Mouse (Mus musculus) MEL (cell line): ENCODE results near the gene Bnipl. TPM values are rescaled to one million over a fixed set of nuclear protein-coding genes. Genes with fewer than 3 reads are reported as not detected.

ENCODE experiments used
- DNase-seq: peaks from one replicate; pipeline ENCODE4 v3.0.0; 2011; ENCODE audit warnings: low read depth, low spot score
- H3K27ac ChIP-seq: 2 replicates; pipeline ENCODE4 v1.5.1; 2012; ENCODE audit warnings: low read depth, mild to moderate bottlenecking, control low read depth, low read length, moderate library complexity; ENCODE audit not compliant: control insufficient read depth
- H3K27me3 ChIP-seq, 2 experiments: fragments of 150-350 bp in 1 of 2; sonication (generic) in 1 of 2; 2 replicates each; pipeline ENCODE4 v1.6.1; 2012; ENCODE audit warnings: low read length in 2 of 2, mild to moderate bottlenecking in 2 of 2, improper control_type of control experiment in 1 of 2, moderate library complexity in 1 of 2; ENCODE audit not compliant: insufficient read depth in 2 of 2, control insufficient read depth in 1 of 2
- H3K36me3 ChIP-seq, 2 experiments: 2 replicates each; pipeline ENCODE4 v1.6.1; 2012 to 2014; ENCODE audit warnings: low read length in 2 of 2, improper control_type of control experiment in 1 of 2, inconsistent platforms in 1 of 2, mild to moderate bottlenecking in 1 of 2; ENCODE audit not compliant: insufficient read depth in 2 of 2, control insufficient read depth in 1 of 2
- H3K4me1 ChIP-seq, 2 experiments: fragments of 150-350 bp in 1 of 2; sonication (generic) in 1 of 2; 2 replicates each; pipeline ENCODE4 v1.6.1; 2012; ENCODE audit warnings: low read length in 2 of 2, improper control_type of control experiment in 1 of 2, mild to moderate bottlenecking in 1 of 2; ENCODE audit not compliant: insufficient read depth in 2 of 2, control insufficient read depth in 1 of 2
- H3K4me3 ChIP-seq, 2 experiments: fragments of 150-350 bp in 1 of 2; sonication (generic) in 1 of 2; 2 replicates each; pipeline ENCODE4 v1.5.1; 2012; ENCODE audit warnings: low read depth in 2 of 2, low read length in 2 of 2, mild to moderate bottlenecking in 2 of 2, moderate library complexity in 2 of 2, control low read depth in 1 of 2, improper control_type of control experiment in 1 of 2; ENCODE audit not compliant: control insufficient read depth in 1 of 2, insufficient read depth in 1 of 2
- H3K79me2 ChIP-seq: 2 replicates; pipeline ENCODE4 v1.6.1; 2012; ENCODE audit warnings: mild to moderate bottlenecking, low read length, moderate library complexity; ENCODE audit not compliant: control insufficient read depth, poor library complexity, insufficient read depth
- H3K9ac ChIP-seq: 2 replicates; pipeline ENCODE4 v1.6.1; 2012; ENCODE audit warnings: low read depth, mild to moderate bottlenecking, control low read depth, low read length, moderate library complexity; ENCODE audit not compliant: control insufficient read depth, poor library complexity, severe bottlenecking
- H3K9me3 ChIP-seq: fragments of 150-350 bp; sonication (generic); replicated peaks from 2 replicates; pipeline ENCODE4 v1.6.1; 2012; ENCODE audit warnings: mild to moderate bottlenecking, low read length, improper control_type of control experiment, moderate library complexity; ENCODE audit not compliant: insufficient read depth
- EP300 ChIP-seq, 2 experiments: IDR thresholded peaks; 2 replicates each; pipeline ENCODE4 v1.6.1; 2011; ENCODE audit warnings: improper control_type of control experiment in 2 of 2, low read length in 2 of 2, low read depth in 1 of 2, mild to moderate bottlenecking in 1 of 2
- ETS1 ChIP-seq: IDR thresholded peaks from 2 replicates; pipeline ENCODE4 v1.6.1; 2012; ENCODE audit warnings: low read depth, mild to moderate bottlenecking, inconsistent platforms, low read length, improper control_type of control experiment, moderate library complexity
- GABPA ChIP-seq: IDR thresholded peaks from 2 replicates; pipeline ENCODE4 v1.6.1; 2012; ENCODE audit warnings: low read depth, mild to moderate bottlenecking, inconsistent platforms, low read length, improper control_type of control experiment, moderate library complexity
- GATA1 ChIP-seq: IDR thresholded peaks from 2 replicates; pipeline ENCODE4 v1.6.1; 2011; ENCODE audit warnings: low read depth, low read length, improper control_type of control experiment
- HCFC1 ChIP-seq: IDR thresholded peaks from 2 replicates; pipeline ENCODE4 v1.6.1; 2012; ENCODE audit warnings: low read depth, mild to moderate bottlenecking, inconsistent platforms, low read length, improper control_type of control experiment, moderate library complexity
- KAT2A ChIP-seq: conservative IDR thresholded peaks from 2 replicates; pipeline ENCODE4 v1.6.1; 2012; ENCODE audit warnings: low read depth, low read length, improper control_type of control experiment, inconsistent platforms
- MAFK ChIP-seq: IDR thresholded peaks from 2 replicates; pipeline ENCODE4 v1.6.1; 2011; ENCODE audit warnings: low read depth, mild to moderate bottlenecking, low read length, improper control_type of control experiment, borderline replicate concordance
- MYB ChIP-seq: IDR thresholded peaks from 2 replicates; pipeline ENCODE4 v1.6.1; 2011; ENCODE audit warnings: mild to moderate bottlenecking, low read depth, low read length, improper control_type of control experiment
- POLR2A ChIP-seq, 2 experiments: IDR thresholded peaks; 2 replicates each; pipeline ENCODE4 v1.6.1; 2011 to 2012; ENCODE audit warnings: low read length in 2 of 2, mild to moderate bottlenecking in 2 of 2, control low read depth in 1 of 2, improper control_type of control experiment in 1 of 2, low read depth in 1 of 2, moderate library complexity in 1 of 2; ENCODE audit not compliant: control insufficient read depth in 1 of 2, insufficient read depth in 1 of 2, poor library complexity in 1 of 2
- POLR2AphosphoS5 ChIP-seq: IDR thresholded peaks from 2 replicates; pipeline ENCODE4 v1.6.1; 2012; ENCODE audit warnings: low read depth, borderline replicate concordance, mild to moderate bottlenecking, inconsistent platforms, low read length, moderate library complexity, mixed read lengths
- RAD21 ChIP-seq: IDR thresholded peaks from 2 replicates; pipeline ENCODE4 v1.6.1; 2011; ENCODE audit warnings: mild to moderate bottlenecking, low read depth, low read length, improper control_type of control experiment
- SMC3 ChIP-seq: IDR thresholded peaks from 2 replicates; pipeline ENCODE4 v1.6.1; 2011; ENCODE audit warnings: low read depth, low read length, improper control_type of control experiment
- TAL1 ChIP-seq: IDR thresholded peaks from 2 replicates; pipeline ENCODE4 v1.6.1; 2012; ENCODE audit warnings: mild to moderate bottlenecking, inconsistent platforms, low read length, moderate library complexity, mixed read lengths
- TBP ChIP-seq: IDR thresholded peaks from 2 replicates; pipeline ENCODE4 v1.8.0; 2011; ENCODE audit warnings: low read depth, low read length, improper control_type of control experiment
- UBTF ChIP-seq: IDR thresholded peaks from 2 replicates; pipeline ENCODE4 v1.6.1; 2012; ENCODE audit warnings: low read depth, mild to moderate bottlenecking, inconsistent platforms, low read length, improper control_type of control experiment, moderate library complexity, borderline replicate concordance; ENCODE audit not compliant: insufficient read depth
- USF1 ChIP-seq: IDR thresholded peaks from 2 replicates; pipeline ENCODE4 v1.6.1; 2014; ENCODE audit warnings: low read depth, mild to moderate bottlenecking, inconsistent platforms, low read length, improper control_type of control experiment, moderate library complexity
- USF2 ChIP-seq, 2 experiments: IDR thresholded peaks; 2 replicates each; pipeline ENCODE4 v1.6.1; 2011 to 2012; ENCODE audit warnings: improper control_type of control experiment in 2 of 2, low read length in 2 of 2, borderline replicate concordance in 1 of 2, inconsistent platforms in 1 of 2, low read depth in 1 of 2, mild to moderate bottlenecking in 1 of 2; ENCODE audit not compliant: insufficient read depth in 1 of 2
- ZC3H11A ChIP-seq: IDR thresholded peaks from 2 replicates; pipeline ENCODE4 v1.6.1; 2012; ENCODE audit warnings: low read depth, mild to moderate bottlenecking, inconsistent platforms, low read length, improper control_type of control experiment
- ZKSCAN1 ChIP-seq: IDR thresholded peaks from 2 replicates; pipeline ENCODE4 v1.6.1; 2012; ENCODE audit warnings: low read depth, mild to moderate bottlenecking, inconsistent platforms, low read length, improper control_type of control experiment, moderate library complexity
- ZNF384 ChIP-seq: IDR thresholded peaks from 2 replicates; pipeline ENCODE4 v1.6.1; 2012; ENCODE audit warnings: low read depth, mild to moderate bottlenecking, inconsistent platforms, low read length, improper control_type of control experiment
- polyA plus RNA-seq, 2 experiments: library from polyadenylated mRNA; stranded (reverse) in 1 of 2; unstranded in 1 of 2; fragments of >175 nt in 1 of 2; fragments of >200 nt in 1 of 2; gene quantifications; 2 replicates each; pipeline versions ENCODE4 v1.2.1 to v1.2.4; 2012; ENCODE audit warnings: low replicate concordance in 2 of 2, low read depth in 1 of 2; ENCODE audit not compliant: insufficient read length in 2 of 2, insufficient read depth in 1 of 2, missing spikeins in 1 of 2
- total RNA-seq: library from RNA; depleted of rRNA; stranded (reverse); fragments of 300-350 nt; gene quantifications from 2 replicates; pipeline ENCODE4 v1.2.3, GENCODE M21; 2012

The Bnipl gene
- total and polyA plus RNA-seq, 3 experiments = 0.19 to 0.43 TPM; not detected in 1

DNA sequence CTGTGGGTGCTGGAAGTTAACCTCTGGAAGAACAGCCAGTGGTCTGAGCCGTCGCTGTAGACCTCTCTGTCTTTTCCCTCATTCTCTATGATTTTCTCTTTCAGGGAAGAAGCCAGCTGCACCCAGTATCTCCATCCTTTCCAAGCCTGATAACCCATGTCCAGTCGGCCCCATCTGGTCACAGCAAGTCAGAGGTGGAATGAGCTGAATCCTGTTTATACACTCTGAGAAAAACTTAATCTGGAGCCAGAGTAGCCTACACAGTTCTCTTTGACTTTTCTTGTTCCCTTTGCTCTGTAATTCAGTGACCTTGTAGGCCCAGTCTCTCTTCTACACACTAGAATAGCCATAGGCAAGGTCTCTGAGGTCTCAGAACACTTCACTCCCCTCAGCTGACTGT, 36.5 kb upstream of the Bnipl start:
- 0 out of 4 replicates have a peak overlapping the region, but pooled peaks of 1 of the 2 experiments have one; percentile 49 for H3K4me3 ChIP-seq
- H3K9ac ChIP-seq = peak overlapping the region; percentile 70
- TF ChIP-seq ZNF384 = no peak
- no peak for TF ChIP-seq HCFC1
- TF ChIP-seq USF2 (IDR thresholded peaks at IDR 0.05; ENCODE audit: borderline replicate concordance in 1 of 2, insufficient read depth in 1 of 2, low read depth in 1 of 2, low read length in 2 of 2) = no peak
- TF ChIP-seq ZC3H11A = no peak
- TF ChIP-seq TAL1 = no peak
- no peak for TF ChIP-seq MAFK
- TF ChIP-seq GABPA = no peak
- TF ChIP-seq RAD21 = no peak
- H3K27me3 ChIP-seq = no peaks in the 10 kb centered on the region
- no peaks in the 10 kb centered on the region for H3K9me3 ChIP-seq
- H3K79me2 ChIP-seq = peaks cover 37% of the 10 kb centered on the region
- peaks cover 14 to 35% of the 10 kb centered on the region in 2 experiments for H3K36me3 ChIP-seq
- H3K4me1 ChIP-seq = peaks cover 15 to 35% of the 10 kb centered on the region in 2 experiments
- H3K27ac ChIP-seq = no peak overlapping the region
- DNase-seq = no peak

DNA sequence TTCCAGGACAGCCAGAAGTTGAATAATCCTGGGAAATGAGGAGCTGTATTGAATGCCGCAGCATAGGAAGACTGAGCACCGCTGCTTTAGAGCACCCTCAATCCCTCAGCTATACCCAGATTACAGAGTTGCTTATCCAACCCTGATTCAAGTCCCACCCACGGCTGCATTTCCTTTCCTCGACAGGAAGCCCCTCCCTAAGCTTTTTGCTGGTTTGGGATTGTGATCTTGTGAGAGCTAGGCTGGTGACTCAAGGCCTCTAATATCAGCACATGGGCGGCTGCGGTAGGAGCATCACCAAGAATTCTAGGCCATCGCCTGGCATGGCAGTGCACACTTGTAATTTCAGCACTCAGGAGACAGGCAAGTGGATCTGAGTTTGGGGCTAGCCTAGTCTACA, 35.5 kb upstream of the Bnipl start:
- peaks cover 15 to 35% of the 10 kb centered on the region in 2 experiments for H3K4me1 ChIP-seq
- H3K79me2 ChIP-seq = peaks cover 41% of the 10 kb centered on the region
- peak; percentile 99 for DNase-seq
- peak overlapping the region; percentile 79 for H3K27ac ChIP-seq
- H3K9ac ChIP-seq = peak overlapping the region; percentile 70
- peaks cover 9 to 35% of the 10 kb centered on the region in 2 experiments for H3K36me3 ChIP-seq
- TF ChIP-seq TBP = peak; percentile 94
- no peak for TF ChIP-seq EP300 (IDR thresholded peaks at IDR 0.05; ENCODE audit: low read depth in 1 of 2, low read length in 2 of 2)
- TF ChIP-seq SMC3 = no peak
- TF ChIP-seq ZKSCAN1 = no peak
- no peak for TF ChIP-seq MYB
- no peak for TF ChIP-seq KAT2A
- no peak for TF ChIP-seq POLR2AphosphoS5
- no peak for TF ChIP-seq RAD21
- no peak for TF ChIP-seq UBTF
- no peak for TF ChIP-seq ETS1
- peak in 1 of 2 experiments; percentile 98; a peak in 2 of 4 replicates for TF ChIP-seq POLR2A (IDR thresholded peaks at IDR 0.05; ENCODE audit: control insufficient read depth in 1 of 2, insufficient read depth in 1 of 2, low read depth in 1 of 2, low read length in 2 of 2, poor library complexity in 1 of 2)
- TF ChIP-seq GATA1 = peak; percentile 83
- no peak for TF ChIP-seq USF1
- no peaks in the 10 kb centered on the region for H3K27me3 ChIP-seq
- peak overlapping the region; percentile 49 to 50 for H3K4me3 ChIP-seq
- H3K9me3 ChIP-seq = no peaks in the 10 kb centered on the region
